Mouse (Mus musculus) gastrocnemius, postnatal 25 days (tissue): Measurements from ENCODE around the gene Rbm17. TPM values are rescaled to one million over a fixed set of nuclear protein-coding genes. Genes with fewer than 3 reads are reported as not detected.

Source experiments
- DNase-seq: peaks from one replicate; pipeline ENCODE4 v3.0.0; 2022
- total RNA-seq, 2 experiments: library from RNA; stranded (reverse); gene quantifications; 1 replicate in 1 of 2; 2 replicates in 1 of 2; pipeline ENCODE4 v1.2.3; 2021

Rbm17 gene
- total RNA-seq, 2 experiments from 2014 or later, result 44.1 to 55.2 TPM

- DNase-seq, result no peak
Observed at GRCm38 (mm10) chr2:11596690-11597089, 7.3 kb downstream of the Rbm17 start.

DNA sequence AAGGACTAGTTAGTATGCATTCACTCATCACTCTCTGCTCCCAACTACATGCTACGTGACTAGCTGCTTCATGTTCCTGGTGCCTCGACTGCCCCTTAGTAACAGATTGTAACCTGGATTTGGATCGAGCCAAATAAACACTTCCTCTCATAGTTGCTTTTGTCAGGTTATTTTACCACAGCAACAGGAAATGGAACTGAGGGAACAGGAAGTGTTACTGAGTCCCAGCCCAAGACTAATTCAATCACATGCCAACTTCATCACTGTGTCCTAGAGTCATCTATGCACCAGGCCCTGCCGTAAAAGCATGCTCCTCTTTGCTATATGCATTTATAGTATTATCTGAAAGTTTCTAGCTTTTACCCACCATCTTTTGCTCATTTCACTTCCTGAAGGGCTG lies 16.0 kb downstream of the Rbm17 start:
- no peak for DNase-seq

GRCm38 (mm10) chr2:11579399-11579798 lies 24.6 kb downstream of the Rbm17 start:
- no peak for DNase-seq

DNA sequence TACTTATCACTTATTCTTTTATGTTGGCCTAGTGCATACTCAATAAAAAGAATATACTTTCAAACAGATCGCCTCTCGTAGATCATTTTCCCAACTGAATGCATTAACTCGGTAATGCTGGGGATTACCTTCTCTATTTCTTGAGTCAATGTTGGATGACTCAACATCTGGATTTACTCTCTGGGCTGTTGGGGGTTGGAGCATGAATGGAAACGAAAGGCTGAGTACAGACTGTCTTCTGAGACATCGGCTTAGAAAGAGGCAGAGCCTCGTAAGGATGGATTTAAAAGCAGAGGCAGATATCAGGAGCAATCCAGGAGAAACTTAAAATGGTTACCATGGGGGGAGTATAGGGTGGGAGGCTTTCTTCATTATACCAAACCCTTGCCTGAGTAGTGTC lies 25.8 kb downstream of the Rbm17 start:
- no peak for DNase-seq

GRCm38 (mm10) chr2:11573684-11574083 lies 30.3 kb downstream of the Rbm17 start:
- no peak for DNase-seq

- DNase-seq, result no peak
Observed at GRCm38 (mm10) chr2:11571004-11571535, 32.9 kb downstream of the Rbm17 start.

DNA sequence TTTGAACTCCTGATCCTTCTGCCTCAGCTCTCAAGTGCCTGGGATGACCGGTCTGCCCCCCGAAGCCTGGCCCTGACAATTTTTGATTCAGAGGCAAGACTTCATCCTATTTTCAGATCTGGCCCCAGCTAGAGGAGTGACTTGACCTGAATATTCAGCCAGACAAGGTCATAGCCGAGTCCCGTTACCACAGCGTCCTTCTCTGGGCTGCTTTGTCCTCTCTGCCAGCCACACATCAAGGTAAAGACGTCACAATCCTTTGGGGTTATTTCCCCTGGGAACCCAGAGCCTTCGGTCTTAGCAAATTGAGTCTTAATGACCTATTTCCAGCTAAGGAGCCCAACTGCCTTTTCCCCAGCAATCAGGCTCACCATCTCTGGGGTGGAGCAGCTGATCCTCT lies 35.5 kb downstream of the Rbm17 start:
- DNase-seq, result no peak

DNA sequence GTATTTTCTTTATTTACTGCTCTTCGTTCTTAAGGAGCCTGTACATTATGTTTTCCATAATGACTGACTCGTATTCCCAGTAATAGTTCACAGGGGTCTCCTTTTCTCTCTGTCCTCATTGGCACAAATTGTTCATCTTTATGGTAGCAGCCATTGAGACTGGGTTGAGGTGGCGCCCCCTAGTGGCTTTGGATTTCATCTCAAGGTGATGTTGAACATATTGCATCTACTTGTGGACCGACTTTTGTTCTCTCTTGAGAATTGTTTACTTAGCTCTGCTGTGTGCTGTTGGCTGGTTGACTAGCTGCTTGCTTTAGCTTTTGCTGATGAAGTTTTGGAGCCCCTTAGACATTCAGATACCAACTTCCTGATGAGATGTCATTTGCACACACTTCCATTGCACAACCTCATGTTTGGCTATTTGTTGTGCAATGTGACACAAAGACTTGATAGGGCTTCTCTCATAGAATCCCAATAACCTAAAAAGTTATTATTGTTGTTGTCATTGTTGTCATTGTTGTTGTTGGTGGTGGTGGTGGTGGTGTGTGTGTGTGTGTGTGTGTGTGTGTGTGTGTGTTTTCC lies 36.1 kb downstream of the Rbm17 start:
- DNase-seq, result no peak

DNA sequence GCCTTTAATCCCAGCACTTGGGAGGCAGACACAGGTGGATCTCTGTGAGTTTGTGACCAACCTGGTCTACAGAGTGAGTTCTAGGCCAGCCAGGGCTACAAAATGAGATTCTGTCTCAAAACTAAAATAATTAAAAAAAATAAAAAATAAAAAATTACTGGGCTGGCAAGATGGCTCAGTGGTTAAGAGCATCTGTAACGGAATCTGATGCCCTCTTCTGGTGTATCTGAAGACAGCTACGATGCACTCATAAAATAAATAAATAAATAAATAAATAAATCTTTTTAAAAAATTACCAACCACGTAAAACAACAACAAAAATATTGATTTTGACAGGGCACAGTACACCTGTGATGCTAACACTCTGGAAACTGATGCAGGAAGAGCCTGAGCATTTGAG lies 37.1 kb downstream of the Rbm17 start:
- DNase-seq, result no peak

- DNase-seq, result no peak
Observed at GRCm38 (mm10) chr2:11566241-11566640, 37.7 kb downstream of the Rbm17 start.

- no peak for DNase-seq
Observed at GRCm38 (mm10) chr2:11564768-11565167, 39.2 kb downstream of the Rbm17 start.

DNA sequence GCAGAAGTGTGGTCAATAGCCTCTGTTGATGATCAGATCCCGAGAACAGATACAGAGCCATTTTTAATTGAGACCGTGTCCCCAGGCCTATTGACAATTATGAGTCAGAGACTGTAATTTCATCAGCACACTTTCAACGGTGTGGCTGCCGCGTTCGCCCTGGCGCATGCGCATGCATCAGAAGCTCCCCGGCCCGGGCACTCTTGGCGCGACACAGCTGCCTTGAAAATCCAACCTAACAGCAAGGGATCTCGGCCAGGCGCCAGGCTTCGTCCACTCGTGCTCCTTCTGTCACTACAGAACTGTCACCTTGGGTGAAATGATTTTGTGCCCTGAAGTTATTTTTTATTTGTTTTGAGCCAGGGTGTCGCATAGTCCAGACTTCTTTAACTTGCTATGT lies 40.7 kb downstream of the Rbm17 start:
- no peak for DNase-seq

GRCm38 (mm10) chr2:11558654-11559053 lies 45.3 kb downstream of the Rbm17 start:
- DNase-seq, result no peak

- DNase-seq, result no peak
Observed at GRCm38 (mm10) chr2:11557244-11557643, 46.7 kb downstream of the Rbm17 start.

DNA sequence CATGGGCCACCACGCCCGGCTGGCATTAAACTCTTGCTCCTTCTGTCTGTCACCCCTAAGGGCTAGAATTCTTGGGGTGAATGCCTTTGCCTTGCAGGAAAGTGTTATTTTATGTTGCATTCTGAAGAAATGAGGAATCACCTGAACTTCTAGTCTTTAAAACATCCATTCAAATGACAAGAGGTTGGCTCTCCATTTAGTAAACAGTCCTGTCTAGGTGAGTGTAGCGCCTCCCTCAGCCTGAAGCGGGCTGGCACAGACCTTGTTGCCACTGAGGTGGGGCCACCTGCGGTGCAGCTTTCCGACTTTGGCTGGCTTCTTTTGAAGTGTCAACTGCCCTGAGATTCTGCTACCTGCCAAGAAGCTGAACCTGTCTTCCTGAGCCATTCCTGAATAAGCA lies 48.6 kb downstream of the Rbm17 start:
- no peak for DNase-seq

- peak; percentile 80 for DNase-seq
Observed at GRCm38 (mm10) chr2:11553471-11554400, 50.2 kb downstream of the Rbm17 start, which contains the start of gene Pfkfb3. Pfkfb3 (minus strand) TSS chr2:11554077.

DNA sequence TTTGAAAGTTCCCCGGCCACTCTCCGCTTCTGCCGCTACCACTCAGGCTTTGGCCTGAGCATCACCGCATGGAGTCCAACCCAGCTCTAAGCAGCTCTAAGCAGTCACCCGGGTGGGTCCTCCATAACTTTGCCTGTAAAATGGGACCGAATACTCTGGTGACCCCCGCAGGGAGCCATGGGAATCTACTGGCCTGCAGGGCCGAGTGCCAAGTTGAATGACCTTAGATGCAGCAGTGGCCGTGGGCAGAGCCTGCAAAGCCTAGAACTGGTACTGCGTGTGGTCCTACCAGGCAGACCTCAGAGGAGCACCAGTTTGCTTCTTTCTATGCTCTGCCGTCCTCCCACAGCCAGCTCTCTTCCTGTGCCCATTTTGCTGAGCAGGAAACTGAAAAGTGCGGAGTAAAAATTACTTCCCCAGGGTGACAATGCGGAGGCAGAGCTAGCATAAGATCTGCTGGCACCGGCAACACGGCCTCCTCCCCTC lies 50.9 kb downstream of the Rbm17 start:
- peak; percentile 20 for DNase-seq

GRCm38 (mm10) chr2:11552297-11552821 lies 51.6 kb downstream of the Rbm17 start:
- no peak for DNase-seq

- DNase-seq, result no peak
Observed at GRCm38 (mm10) chr2:11551726-11552125, 52.2 kb downstream of the Rbm17 start.

- no peak for DNase-seq
Observed at GRCm38 (mm10) chr2:11548508-11548907, 55.4 kb downstream of the Rbm17 start.

DNA sequence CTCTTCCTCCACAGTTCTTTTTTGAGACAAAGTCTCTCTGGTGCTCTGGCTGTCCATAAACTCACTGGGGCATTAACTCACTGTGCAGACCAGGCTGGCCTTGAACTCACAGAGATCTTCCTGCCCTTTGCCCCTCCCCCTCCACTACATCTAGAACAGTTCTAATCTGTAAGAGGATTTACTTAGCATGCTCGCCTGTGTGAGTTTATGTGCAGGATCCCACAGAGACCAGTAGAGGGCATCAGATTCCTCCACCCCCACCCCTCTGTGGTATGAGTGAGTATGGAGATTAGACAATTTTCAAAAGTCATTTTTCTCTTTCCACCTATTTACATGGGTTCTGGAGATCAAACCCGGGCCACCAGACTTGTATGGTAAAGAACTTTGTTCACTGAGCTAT lies 56.3 kb downstream of the Rbm17 start:
- no peak for DNase-seq

- no peak for DNase-seq
Observed at GRCm38 (mm10) chr2:11546091-11546490, 57.9 kb downstream of the Rbm17 start.

GRCm38 (mm10) chr2:11545380-11545779 lies 58.6 kb downstream of the Rbm17 start:
- no peak for DNase-seq
